Mouse (Mus musculus) embryonic fibroblast, embryonic 13.5 days (primary cell): ENCODE results near the gene 4930558C23Rik. TPM values are rescaled to one million over a fixed set of nuclear protein-coding genes. Genes with fewer than 3 reads are reported as not detected.
"Not testable (repeated sequence)": the region's sequence is repeated elsewhere in the genome, so short reads cannot be mapped to it uniquely, and the experiment has no call there.

Experiments used
- H3K27ac ChIP-seq: 2 replicates; pipeline ENCODE4 v1.5.1; 2012; ENCODE audit warnings: low read length, control low read depth, inconsistent platforms; ENCODE audit not compliant: insufficient read depth
- H3K4me1 ChIP-seq: 2 replicates; pipeline ENCODE4 v1.6.1; 2011; ENCODE audit warnings: low read length; ENCODE audit not compliant: control insufficient read depth, insufficient read depth
- H3K4me3 ChIP-seq: 2 replicates; pipeline ENCODE4 v1.5.1; 2011; ENCODE audit warnings: mild to moderate bottlenecking, control low read depth, low read length; ENCODE audit not compliant: insufficient read depth
- CTCF ChIP-seq: IDR thresholded peaks from 2 replicates; pipeline ENCODE4 v1.5.1; 2011; ENCODE audit warnings: mild to moderate bottlenecking, control low read depth, low read length, moderate library complexity, borderline replicate concordance; ENCODE audit not compliant: insufficient read depth
- POLR2A ChIP-seq: IDR thresholded peaks from 2 replicates; pipeline ENCODE4 v1.6.1; 2011; ENCODE audit warnings: low read depth, mild to moderate bottlenecking, control low read depth, low read length, moderate library complexity
- polyA plus RNA-seq: library from polyadenylated mRNA; stranded (reverse); fragments of >200 nt; gene quantifications from 2 replicates; pipeline ENCODE4 v1.2.4, GENCODE M21; 2011; ENCODE audit warnings: low read depth; ENCODE audit not compliant: missing spikeins, insufficient read length

The 4930558C23Rik gene
- polyA plus RNA-seq, 1 experiment: not detected

- H3K27ac ChIP-seq: no peak overlapping the region
- TF ChIP-seq CTCF (no peak), POLR2A (no peak)
- no peaks in the 10 kb centered on the region for H3K4me1 ChIP-seq
- no peak overlapping the region for H3K4me3 ChIP-seq
These were observed 17.1 kb downstream of the 4930558C23Rik start for GRCm38 (mm10) chr3:95385401-95386075.

GRCm38 (mm10) chr3:95373208-95373607 lies 29.4 kb downstream of the 4930558C23Rik start:
- TF ChIP-seq POLR2A (no peak), CTCF (no peak)
- H3K27ac ChIP-seq: no peak overlapping the region
- no peaks in the 10 kb centered on the region for H3K4me1 ChIP-seq
- H3K4me3 ChIP-seq: no peak overlapping the region

DNA sequence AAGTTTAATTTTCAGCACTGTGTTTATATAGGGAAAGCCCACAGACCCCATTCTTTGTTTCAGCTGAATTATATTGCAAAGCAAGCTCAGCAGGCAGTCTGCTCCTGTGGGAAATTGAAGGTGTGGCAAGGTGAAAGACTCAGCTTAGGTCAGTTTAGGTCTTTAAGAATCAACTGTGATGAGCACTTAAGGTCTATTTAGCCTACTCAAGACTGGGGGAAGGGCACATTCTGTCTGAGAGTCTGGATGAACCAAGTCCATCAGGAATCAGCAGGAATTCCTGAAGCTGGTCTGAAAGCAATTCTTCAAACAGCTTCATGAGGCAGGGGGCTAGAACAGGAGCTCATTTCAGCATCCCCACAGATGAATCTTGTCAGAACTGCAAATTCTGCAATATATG lies 32.5 kb downstream of the 4930558C23Rik start:
- no peak overlapping the region for H3K27ac ChIP-seq
- no peak overlapping the region for H3K4me3 ChIP-seq
- no peak for TF ChIP-seq CTCF
- no peak for TF ChIP-seq POLR2A
- no peaks in the 10 kb centered on the region for H3K4me1 ChIP-seq

- H3K4me1 ChIP-seq, H3K4me3 ChIP-seq, H3K27ac ChIP-seq: not testable (repeated sequence)
These were observed 42.4 kb downstream of the 4930558C23Rik start for GRCm38 (mm10) chr3:95360276-95360675.

DNA sequence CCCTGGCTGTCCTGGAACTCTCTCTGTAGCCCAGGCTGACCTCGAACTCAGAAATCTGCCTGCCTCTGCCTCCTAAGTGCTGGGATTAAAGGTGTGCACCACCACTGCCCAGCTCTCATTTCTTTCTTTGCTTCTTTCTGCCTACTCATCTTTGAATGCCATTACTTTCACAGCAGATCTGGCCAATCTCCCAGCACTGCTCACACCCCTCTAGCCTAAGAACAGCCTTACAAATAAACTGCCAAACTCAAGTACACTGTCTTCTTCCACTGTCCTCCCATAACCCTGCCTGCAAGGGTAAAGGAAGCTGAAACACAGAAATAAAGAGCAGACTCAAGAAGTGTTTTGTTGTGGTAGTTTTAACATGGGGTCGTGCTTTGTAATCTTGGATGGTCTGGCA lies 44.9 kb downstream of the 4930558C23Rik start:
- no peaks in the 10 kb centered on the region for H3K4me1 ChIP-seq
- H3K4me3 ChIP-seq: no peak overlapping the region
- TF ChIP-seq CTCF (no peak), POLR2A (no peak)
- no peak overlapping the region for H3K27ac ChIP-seq

- H3K27ac ChIP-seq, H3K4me1 ChIP-seq: not testable (repeated sequence)
These were observed 45.8 kb downstream of the 4930558C23Rik start, which contains the start of gene Setdb1 for GRCm38 (mm10) chr3:95356701-95357449. TSS of gene Setdb1 (minus strand) at chr3:95357202.

DNA sequence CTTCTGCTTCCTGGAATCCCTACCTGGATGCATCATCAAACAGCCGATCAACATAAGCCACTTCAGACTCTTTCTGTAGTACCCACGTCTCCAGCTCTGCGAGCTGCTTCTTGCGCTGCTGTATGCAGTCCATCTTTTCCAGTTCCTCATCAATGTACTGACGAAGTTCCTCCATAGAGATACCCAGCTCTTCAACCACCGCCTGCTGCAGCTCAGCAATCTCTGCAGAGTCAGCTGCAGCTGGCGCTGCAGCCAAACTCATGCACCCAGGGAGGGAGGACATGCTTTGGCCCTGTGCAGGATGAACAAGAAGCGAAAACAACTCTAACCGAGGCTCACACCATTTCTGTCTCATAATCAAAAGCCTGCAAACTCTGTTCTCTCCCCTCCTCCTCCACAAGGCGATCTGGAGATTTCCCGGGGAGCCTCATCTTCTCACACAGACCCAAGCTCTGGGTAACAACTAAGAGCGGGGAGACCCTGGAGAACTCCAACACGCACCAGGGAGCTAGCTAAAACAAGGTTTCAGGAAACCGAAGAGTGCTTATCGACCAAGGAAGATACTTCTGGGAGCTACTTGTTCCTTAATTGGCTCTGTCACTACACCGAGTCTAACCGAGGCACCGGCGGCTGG lies 46.6 kb downstream of the 4930558C23Rik start:
- peak overlapping the region; percentile 73 for H3K4me3 ChIP-seq
- H3K4me1 ChIP-seq, H3K27ac ChIP-seq: not testable (repeated sequence)

More at GRCm38 (mm10) chr3:95356701-95357449, 45.8 kb downstream of the 4930558C23Rik start, which contains the start of gene Setdb1:
- H3K4me3 ChIP-seq: peak within 1 kb of the TSS; percentile 73

DNA sequence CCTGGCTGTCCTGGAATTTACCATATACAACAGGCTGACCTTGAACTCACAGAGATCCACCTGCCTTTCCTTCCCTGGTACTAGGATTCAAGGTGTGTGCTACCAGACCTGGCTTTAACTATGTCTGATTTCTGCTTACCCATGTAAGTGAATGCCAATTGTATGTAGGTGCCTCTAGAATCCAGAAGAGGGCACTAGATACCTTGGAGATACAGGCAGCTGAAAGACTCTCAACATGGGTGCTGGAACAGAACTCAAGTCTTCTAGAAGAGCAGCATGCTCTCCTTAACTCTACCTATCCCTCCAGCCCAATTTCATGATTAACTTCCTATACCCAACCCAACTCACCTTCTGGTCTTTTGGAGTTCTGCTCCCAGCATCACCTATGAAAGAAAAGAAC lies 53.1 kb downstream of the 4930558C23Rik start:
- TF ChIP-seq POLR2A (no peak), CTCF (no peak)
- Histone ChIP-seq H3K27ac (no peak overlapping the region), H3K4me1 (no peaks in the 10 kb centered on the region), H3K4me3 (no peak overlapping the region)

DNA sequence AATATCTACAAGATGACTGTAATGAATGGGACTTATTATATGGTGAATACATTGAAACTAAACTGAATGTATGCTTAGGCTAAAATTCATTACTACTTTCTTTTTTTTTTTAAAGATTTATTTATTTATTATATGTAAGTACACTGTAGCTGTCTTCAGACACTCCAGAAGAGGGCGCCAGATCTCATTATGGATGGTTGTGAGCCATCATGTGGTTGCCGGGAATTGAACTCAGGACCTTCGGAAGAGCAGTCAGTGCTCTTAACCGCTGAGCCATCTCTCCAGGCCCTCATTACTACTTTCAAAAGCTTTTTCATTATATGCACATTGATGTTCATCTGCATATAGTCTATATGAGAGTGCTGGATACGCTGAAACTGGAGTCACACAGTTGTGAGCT lies 54.3 kb downstream of the 4930558C23Rik start:
- not testable (repeated sequence) for H3K27ac ChIP-seq, H3K4me1 ChIP-seq, H3K4me3 ChIP-seq

- H3K4me3 ChIP-seq: no peak overlapping the region
- H3K27ac ChIP-seq: no peak overlapping the region
- no peaks in the 10 kb centered on the region for H3K4me1 ChIP-seq
- no peak for TF ChIP-seq CTCF
- TF ChIP-seq POLR2A: no peak
These were observed 56.2 kb downstream of the 4930558C23Rik start for GRCm38 (mm10) chr3:95346454-95346853.

DNA sequence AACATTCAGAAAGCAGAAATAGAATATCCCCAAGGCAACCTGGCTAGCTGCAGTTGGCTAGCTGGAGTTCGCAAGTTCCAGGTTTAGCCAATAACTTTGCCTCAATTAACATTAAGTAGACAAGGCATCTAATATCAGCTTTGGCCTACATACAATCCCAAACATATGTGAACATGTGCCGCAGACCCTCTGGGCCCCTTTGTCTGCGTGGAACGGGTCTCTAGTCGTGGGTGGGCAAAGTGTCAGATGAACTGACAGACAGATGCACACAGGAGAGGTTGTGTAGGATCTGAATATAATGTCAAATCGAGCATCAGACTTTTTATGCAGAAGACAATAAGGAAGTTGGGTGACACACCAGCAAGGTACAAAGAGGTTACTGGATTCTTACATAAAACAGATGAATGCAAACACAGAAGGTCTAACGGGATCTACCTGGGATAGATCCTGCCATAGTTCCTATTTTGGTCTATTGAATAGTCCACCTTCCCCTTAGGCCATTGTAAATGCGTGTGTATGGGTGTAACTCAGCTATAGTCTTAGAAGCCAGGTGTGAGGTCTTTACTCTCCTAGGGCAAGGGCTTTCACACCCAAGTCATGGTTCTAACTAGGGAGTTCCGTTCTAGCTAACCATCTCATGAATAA lies 59.2 kb downstream of the 4930558C23Rik start:
- not testable (repeated sequence) for H3K4me1 ChIP-seq, H3K4me3 ChIP-seq, H3K27ac ChIP-seq
